Mouse (Mus musculus): ENCODE measurements around the gene Rpl31. TPM values are rescaled to one million over a fixed set of nuclear protein-coding genes. Genes with fewer than 3 reads are reported as not detected.

The Rpl31 gene
- polyA plus RNA-seq (2014; fragmentation: Nextera tagmentation; extraction: Ambion mirVana) = 449 and 521 TPM in 2 replicates

GRCm38 (mm10) chr1:39367601-39368266 is at the start of gene Rpl31:
Gene Rpl31 (plus strand): TSS chr1:39367842.
- peak within 1 kb of the TSS; percentile 83 for H3K4me3 ChIP-seq (replicated peaks; ENCODE audit: low read depth, low read length)
- ATAC-seq (ENCODE audit: low FRiP score, low TSS enrichment) (peak; percentile 99), DNase-seq (peak; percentile 97)
- H3K27ac ChIP-seq (replicated peaks; ENCODE audit: low read depth, low read length) = peak within 1 kb of the TSS; percentile 90
- WGBS = under 1% methylated on average over 61 of the region's 62 CpGs
- peak within 1 kb of the TSS; percentile 94 for H3K9ac ChIP-seq (replicated peaks; ENCODE audit: low read length)
- H3K9me3 ChIP-seq (ENCODE audit: control insufficient read depth, low read length) = no peaks in the 10 kb centered on the region
- H3K4me1 ChIP-seq (ENCODE audit: control insufficient read depth, insufficient read depth, low read length) = peaks cover 17% of the 10 kb centered on the region
- H3K4me2 ChIP-seq (ENCODE audit: low read length) = peak within 1 kb of the TSS; percentile 71
- no peaks in the 10 kb centered on the region for H3K27me3 ChIP-seq (ENCODE audit: control insufficient read depth, insufficient read depth, low read length)
- peaks cover 30% of the 10 kb centered on the region for H3K36me3 ChIP-seq (ENCODE audit: control insufficient read depth, insufficient read depth, low read length)

GRCm38 (mm10) chr1:39317935-39318334 is 49.7 kb upstream of the Rpl31 start:
- H3K36me3 ChIP-seq (ENCODE audit: control insufficient read depth, insufficient read depth, low read length) = no peaks in the 10 kb centered on the region
- H3K9ac ChIP-seq (replicated peaks; ENCODE audit: low read length) = no peak overlapping the region
- WGBS = 89% methylated on average over 2 of the region's 2 CpGs
- no peak overlapping the region for H3K27ac ChIP-seq (replicated peaks; ENCODE audit: low read depth, low read length)
- no peaks in the 10 kb centered on the region for H3K27me3 ChIP-seq (ENCODE audit: control insufficient read depth, insufficient read depth, low read length)
- H3K9me3 ChIP-seq (ENCODE audit: control insufficient read depth, low read length) = no peaks in the 10 kb centered on the region
- no peak overlapping the region for H3K4me3 ChIP-seq (replicated peaks; ENCODE audit: low read depth, low read length)
- no peaks in the 10 kb centered on the region for H3K4me1 ChIP-seq (ENCODE audit: control insufficient read depth, insufficient read depth, low read length)
- DNase-seq = no peak
- no peak overlapping the region for H3K4me2 ChIP-seq (ENCODE audit: low read length)
- ATAC-seq (ENCODE audit: low FRiP score, low TSS enrichment) = no peak

- Histone ChIP-seq H3K4me3 (replicated peaks; ENCODE audit: low read depth, low read length) (no peak overlapping the region), H3K4me1 (ENCODE audit: control insufficient read depth, insufficient read depth, low read length) (no peaks in the 10 kb centered on the region), H3K27ac (replicated peaks; ENCODE audit: low read depth, low read length) (no peak overlapping the region), H3K4me2 (ENCODE audit: low read length) (no peak overlapping the region), H3K36me3 (ENCODE audit: control insufficient read depth, insufficient read depth, low read length) (no peaks in the 10 kb centered on the region), H3K9ac (replicated peaks; ENCODE audit: low read length) (no peak overlapping the region), H3K9me3 (ENCODE audit: control insufficient read depth, low read length) (no peaks in the 10 kb centered on the region), H3K27me3 (ENCODE audit: control insufficient read depth, insufficient read depth, low read length) (no peaks in the 10 kb centered on the region)
- WGBS = 82% methylated on average over 7 of the region's 7 CpGs
- ATAC-seq (ENCODE audit: low FRiP score, low TSS enrichment) (no peak), DNase-seq (no peak)
These were observed 48.8 kb upstream of the Rpl31 start for GRCm38 (mm10) chr1:39318870-39319269.

- no peaks in the 10 kb centered on the region for H3K9me3 ChIP-seq (ENCODE audit: control insufficient read depth, low read length)
- WGBS = 85% methylated on average over 6 of the region's 6 CpGs
- no peak for ATAC-seq (ENCODE audit: low FRiP score, low TSS enrichment)
- DNase-seq = no peak
- no peak overlapping the region for H3K4me2 ChIP-seq (ENCODE audit: low read length)
- no peaks in the 10 kb centered on the region for H3K36me3 ChIP-seq (ENCODE audit: control insufficient read depth, insufficient read depth, low read length)
- no peaks in the 10 kb centered on the region for H3K27me3 ChIP-seq (ENCODE audit: control insufficient read depth, insufficient read depth, low read length)
- H3K4me3 ChIP-seq (replicated peaks; ENCODE audit: low read depth, low read length) = no peak overlapping the region
- no peak overlapping the region for H3K27ac ChIP-seq (replicated peaks; ENCODE audit: low read depth, low read length)
- H3K9ac ChIP-seq (replicated peaks; ENCODE audit: low read length) = no peak overlapping the region
- H3K4me1 ChIP-seq (ENCODE audit: control insufficient read depth, insufficient read depth, low read length) = no peaks in the 10 kb centered on the region
These were observed 45.7 kb upstream of the Rpl31 start for GRCm38 (mm10) chr1:39321954-39322353.

- Histone ChIP-seq H3K4me2 (ENCODE audit: low read length) (no peak overlapping the region), H3K27me3 (ENCODE audit: control insufficient read depth, insufficient read depth, low read length) (no peaks in the 10 kb centered on the region), H3K4me3 (replicated peaks; ENCODE audit: low read depth, low read length) (no peak overlapping the region), H3K27ac (replicated peaks; ENCODE audit: low read depth, low read length) (no peak overlapping the region), H3K9me3 (ENCODE audit: control insufficient read depth, low read length) (no peaks in the 10 kb centered on the region), H3K36me3 (ENCODE audit: control insufficient read depth, insufficient read depth, low read length) (no peaks in the 10 kb centered on the region), H3K4me1 (ENCODE audit: control insufficient read depth, insufficient read depth, low read length) (no peaks in the 10 kb centered on the region), H3K9ac (replicated peaks; ENCODE audit: low read length) (no peak overlapping the region)
- 91% methylated on average over 6 of the region's 6 CpGs for WGBS
- ATAC-seq (ENCODE audit: low FRiP score, low TSS enrichment) = no peak
- no peak for DNase-seq
These were observed 42.4 kb upstream of the Rpl31 start for GRCm38 (mm10) chr1:39325228-39325627.

GRCm38 (mm10) chr1:39327546-39327945 is 40.1 kb upstream of the Rpl31 start:
- Histone ChIP-seq H3K4me1 (ENCODE audit: control insufficient read depth, insufficient read depth, low read length) (no peaks in the 10 kb centered on the region), H3K9me3 (ENCODE audit: control insufficient read depth, low read length) (no peaks in the 10 kb centered on the region), H3K4me2 (ENCODE audit: low read length) (no peak overlapping the region), H3K36me3 (ENCODE audit: control insufficient read depth, insufficient read depth, low read length) (no peaks in the 10 kb centered on the region), H3K27ac (replicated peaks; ENCODE audit: low read depth, low read length) (no peak overlapping the region), H3K9ac (replicated peaks; ENCODE audit: low read length) (no peak overlapping the region), H3K4me3 (replicated peaks; ENCODE audit: low read depth, low read length) (no peak overlapping the region), H3K27me3 (ENCODE audit: control insufficient read depth, insufficient read depth, low read length) (no peaks in the 10 kb centered on the region)
- 84% methylated on average over 7 of the region's 7 CpGs for WGBS
- DNase-seq (no peak), ATAC-seq (ENCODE audit: low FRiP score, low TSS enrichment) (no peak)

GRCm38 (mm10) chr1:39330857-39331594 is 36.6 kb upstream of the Rpl31 start:
- Histone ChIP-seq H3K9ac (replicated peaks; ENCODE audit: low read length) (no peak overlapping the region), H3K27me3 (ENCODE audit: control insufficient read depth, insufficient read depth, low read length) (no peaks in the 10 kb centered on the region), H3K27ac (replicated peaks; ENCODE audit: low read depth, low read length) (no peak overlapping the region), H3K9me3 (ENCODE audit: control insufficient read depth, low read length) (no peaks in the 10 kb centered on the region), H3K36me3 (ENCODE audit: control insufficient read depth, insufficient read depth, low read length) (no peaks in the 10 kb centered on the region), H3K4me1 (ENCODE audit: control insufficient read depth, insufficient read depth, low read length) (no peaks in the 10 kb centered on the region), H3K4me3 (replicated peaks; ENCODE audit: low read depth, low read length) (no peak overlapping the region), H3K4me2 (ENCODE audit: low read length) (no peak overlapping the region)
- ATAC-seq (ENCODE audit: low FRiP score, low TSS enrichment) (no peak), DNase-seq (no peak)
- 90% methylated on average over 7 of the region's 7 CpGs for WGBS

GRCm38 (mm10) chr1:39332456-39332855 is 35.2 kb upstream of the Rpl31 start:
- Histone ChIP-seq H3K4me2 (ENCODE audit: low read length) (no peak overlapping the region), H3K9me3 (ENCODE audit: control insufficient read depth, low read length) (no peaks in the 10 kb centered on the region), H3K27me3 (ENCODE audit: control insufficient read depth, insufficient read depth, low read length) (no peaks in the 10 kb centered on the region), H3K4me3 (replicated peaks; ENCODE audit: low read depth, low read length) (no peak overlapping the region), H3K27ac (replicated peaks; ENCODE audit: low read depth, low read length) (no peak overlapping the region), H3K36me3 (ENCODE audit: control insufficient read depth, insufficient read depth, low read length) (no peaks in the 10 kb centered on the region), H3K4me1 (ENCODE audit: control insufficient read depth, insufficient read depth, low read length) (no peaks in the 10 kb centered on the region), H3K9ac (replicated peaks; ENCODE audit: low read length) (no peak overlapping the region)
- ATAC-seq (ENCODE audit: low FRiP score, low TSS enrichment) (no peak), DNase-seq (no peak)
- 83% methylated on average over 4 of the region's 4 CpGs for WGBS
